Mouse (Mus musculus): ENCODE measurements around the gene Efl1. TPM values are rescaled to one million over a fixed set of nuclear protein-coding genes. Genes with fewer than 3 reads are reported as not detected.
"Not testable (repeated sequence)": the region's sequence is repeated elsewhere in the genome, so short reads cannot be mapped to it uniquely, and the experiment has no call there.

The Efl1 gene
- polyA plus RNA-seq, 1 experiment from 2014 or later, result 20.7 TPM

DNA sequence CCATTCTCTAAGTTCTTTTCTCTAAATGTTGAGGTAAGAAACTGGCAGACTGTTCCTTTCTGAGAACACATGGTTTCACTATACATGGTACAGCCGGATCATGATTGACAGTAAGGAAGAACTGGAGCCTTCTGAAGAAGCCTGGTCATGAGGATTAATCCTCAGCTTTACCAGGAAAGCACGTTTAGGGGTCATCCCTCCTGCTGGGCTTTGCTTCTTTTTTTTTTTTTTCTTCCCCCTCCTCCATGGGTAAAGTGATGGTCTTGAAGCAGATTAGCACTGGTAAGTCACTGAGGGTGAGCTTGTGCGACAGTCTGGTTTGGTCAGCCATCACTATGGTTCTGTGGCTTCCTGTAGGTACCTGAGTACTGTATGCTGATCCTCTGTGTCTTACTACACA is 76.1 kb downstream of the Efl1 start:
- 56% methylated on average over 3 of the region's 3 CpGs for WGBS
- H3K27me3 ChIP-seq (replicated peaks; ENCODE audit: control insufficient read depth, insufficient read depth, low read length), result no peaks in the 10 kb centered on the region
- no peaks in the 10 kb centered on the region for H3K9me3 ChIP-seq (ENCODE audit: control insufficient read depth, low read length)
- no peaks in the 10 kb centered on the region; the same call in 1 of the 2 replicates for H3K4me1 ChIP-seq (ENCODE audit: control insufficient read depth, insufficient read depth, low read depth, low read length)
- no peak for ATAC-seq
- no peak overlapping the region for H3K4me2 ChIP-seq (ENCODE audit: low read length)
- H3K4me3 ChIP-seq (ENCODE audit: low read length), result no peak overlapping the region
- H3K27ac ChIP-seq (ENCODE audit: low read depth, low read length), result no peak overlapping the region
- H3K36me3 ChIP-seq (ENCODE audit: control insufficient read depth, insufficient read depth, low read length), result no peaks in the 10 kb centered on the region
- no peak overlapping the region for H3K9ac ChIP-seq (ENCODE audit: low read depth, low read length)

DNA sequence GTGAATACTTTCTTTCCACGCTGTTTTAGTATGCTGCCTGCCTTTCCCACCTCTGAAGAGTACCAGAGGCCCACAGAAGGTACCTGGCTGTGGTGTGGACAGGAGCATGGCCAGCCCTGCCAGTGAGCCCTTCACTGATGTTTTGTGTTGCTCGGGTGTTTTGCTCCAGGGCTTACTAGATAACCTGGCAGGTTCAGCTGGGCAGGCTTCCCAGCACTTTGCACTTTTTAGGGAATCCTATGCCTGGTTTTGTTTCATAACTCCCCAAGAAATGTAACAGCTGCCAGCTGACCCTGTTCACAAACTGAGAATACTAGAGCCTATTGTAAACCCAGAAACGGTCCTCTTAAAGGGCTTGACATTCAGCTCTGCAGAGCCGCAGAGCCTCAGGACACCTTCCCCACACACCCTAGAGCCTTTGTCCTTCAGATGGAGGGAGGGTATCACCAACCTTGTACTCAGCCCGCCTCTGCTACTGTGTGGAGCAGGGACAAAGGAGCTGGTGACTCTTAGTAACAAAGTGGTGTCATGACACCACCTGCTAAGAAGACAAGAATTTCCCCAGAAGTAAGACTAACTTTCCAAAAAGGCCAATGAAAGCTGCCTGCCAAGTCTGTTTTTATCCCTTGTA is 76.7 kb downstream of the Efl1 start:
- no peaks in the 10 kb centered on the region; the same call in 1 of the 2 replicates for H3K4me1 ChIP-seq (ENCODE audit: control insufficient read depth, insufficient read depth, low read depth, low read length)
- no peaks in the 10 kb centered on the region for H3K9me3 ChIP-seq (ENCODE audit: control insufficient read depth, low read length)
- no peak overlapping the region for H3K9ac ChIP-seq (ENCODE audit: low read depth, low read length)
- no peak overlapping the region for H3K4me2 ChIP-seq (ENCODE audit: low read length)
- no peaks in the 10 kb centered on the region for H3K27me3 ChIP-seq (replicated peaks; ENCODE audit: control insufficient read depth, insufficient read depth, low read length)
- ATAC-seq, result peak; percentile 60; the same call in 1 of the 2 replicates
- no peak overlapping the region for H3K4me3 ChIP-seq (ENCODE audit: low read length)
- H3K27ac ChIP-seq (ENCODE audit: low read depth, low read length), result no peak overlapping the region
- WGBS, result 36% methylated on average over 5 of the region's 5 CpGs
- H3K36me3 ChIP-seq (ENCODE audit: control insufficient read depth, insufficient read depth, low read length), result no peaks in the 10 kb centered on the region

DNA sequence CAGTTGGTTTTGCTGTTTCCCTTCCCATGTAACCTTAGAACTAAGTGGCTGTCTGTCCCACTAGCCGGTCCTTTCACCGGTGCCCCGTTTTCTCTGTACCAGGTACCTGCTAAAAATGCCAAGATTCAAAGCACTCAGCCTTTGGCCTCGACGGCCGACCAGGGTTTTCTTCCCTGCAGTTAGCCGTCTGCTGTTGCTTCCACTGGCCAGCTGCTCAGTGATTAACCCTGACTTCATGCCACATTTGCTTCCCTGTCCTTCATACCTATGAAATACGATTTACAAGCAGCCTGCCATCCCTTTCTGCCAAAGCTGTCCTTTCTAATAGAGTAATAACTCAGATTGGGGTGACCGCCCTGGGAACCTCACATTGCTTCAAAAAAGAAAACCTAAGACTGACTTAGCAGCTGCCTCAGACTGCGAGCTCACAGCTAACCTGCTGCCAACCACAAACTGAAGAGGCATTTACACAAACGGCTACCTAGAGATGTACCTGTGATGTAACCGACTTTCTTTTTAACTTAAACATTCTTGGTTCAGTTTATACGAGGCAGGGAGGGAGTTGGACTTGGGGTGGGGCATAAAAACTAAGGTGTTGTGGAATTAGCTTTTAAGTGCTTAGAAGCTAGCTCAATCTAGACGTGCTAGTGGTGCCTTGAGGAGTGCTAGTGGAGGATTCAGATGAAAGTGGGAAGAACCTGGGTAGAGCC is 77.5 kb downstream of the Efl1 start:
- Histone ChIP-seq H3K27ac (ENCODE audit: low read depth, low read length) (no peak overlapping the region), H3K36me3 (ENCODE audit: control insufficient read depth, insufficient read depth, low read length) (no peaks in the 10 kb centered on the region), H3K4me3 (ENCODE audit: low read length) (no peak overlapping the region), H3K9me3 (ENCODE audit: control insufficient read depth, low read length) (no peaks in the 10 kb centered on the region), H3K4me1 (ENCODE audit: control insufficient read depth, insufficient read depth, low read depth, low read length) (no peaks in the 10 kb centered on the region; the same call in 1 of the 2 replicates), H3K27me3 (replicated peaks; ENCODE audit: control insufficient read depth, insufficient read depth, low read length) (no peaks in the 10 kb centered on the region), H3K4me2 (ENCODE audit: low read length) (no peak overlapping the region), H3K9ac (ENCODE audit: low read depth, low read length) (no peak overlapping the region)
- peak; percentile 45; the same call in 1 of the 2 replicates for ATAC-seq
- WGBS, result 50% methylated on average over 14 of the region's 14 CpGs

DNA sequence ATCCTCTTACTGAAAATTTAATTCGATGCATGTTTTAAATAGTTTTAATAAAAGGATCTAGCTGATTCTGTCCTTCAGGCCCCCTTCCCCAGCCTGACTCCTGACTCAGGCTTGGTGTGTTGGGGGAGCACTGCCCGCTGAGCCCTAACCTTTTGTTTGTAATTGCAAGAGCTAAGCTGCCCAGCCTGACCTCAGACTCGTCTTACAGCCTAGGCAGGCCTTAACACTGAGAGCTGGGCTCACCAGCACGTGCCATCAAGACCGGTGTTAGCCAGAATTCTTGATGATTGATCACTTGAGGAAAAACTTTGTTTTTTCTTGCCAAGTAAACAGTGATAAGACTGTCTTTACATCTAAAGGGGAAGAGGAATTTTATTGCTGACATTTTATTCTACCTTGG is 78.7 kb downstream of the Efl1 start:
- Histone ChIP-seq H3K4me3 (ENCODE audit: low read length) (no peak overlapping the region), H3K27ac (ENCODE audit: low read depth, low read length) (no peak overlapping the region), H3K9ac (ENCODE audit: low read depth, low read length) (no peak overlapping the region), H3K4me2 (ENCODE audit: low read length) (no peak overlapping the region), H3K27me3 (replicated peaks; ENCODE audit: control insufficient read depth, insufficient read depth, low read length) (no peaks in the 10 kb centered on the region), H3K36me3 (ENCODE audit: control insufficient read depth, insufficient read depth, low read length) (no peaks in the 10 kb centered on the region), H3K9me3 (ENCODE audit: control insufficient read depth, low read length) (no peaks in the 10 kb centered on the region), H3K4me1 (ENCODE audit: control insufficient read depth, insufficient read depth, low read depth, low read length) (no peaks in the 10 kb centered on the region; the same call in 1 of the 2 replicates)
- ATAC-seq, result no peak
- 48% methylated on average over 5 of the region's 5 CpGs for WGBS

DNA sequence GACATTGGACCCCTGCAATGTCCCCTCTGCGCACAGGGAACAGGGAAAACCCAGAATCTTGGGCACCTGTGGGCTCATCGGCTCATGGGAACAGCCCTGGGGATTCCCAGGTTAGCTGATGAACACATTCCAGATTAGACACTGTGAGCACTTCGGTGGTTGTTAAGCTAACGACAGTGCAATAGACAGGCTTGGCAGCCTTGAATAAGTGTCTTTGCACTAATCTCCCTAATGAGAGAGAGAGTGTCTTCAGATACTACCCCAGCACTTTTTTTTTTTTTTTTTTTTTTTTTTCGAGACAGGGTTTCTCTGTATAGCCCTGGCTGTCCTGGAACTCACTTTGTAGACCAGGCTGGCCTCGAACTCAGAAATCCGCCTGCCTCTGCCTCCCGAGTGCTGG is 80.6 kb downstream of the Efl1 start:
- ATAC-seq; H3K27ac ChIP-seq (ENCODE audit: low read depth, low read length); H3K36me3 ChIP-seq (ENCODE audit: control insufficient read depth, insufficient read depth, low read length); H3K27me3 ChIP-seq (replicated peaks; ENCODE audit: control insufficient read depth, insufficient read depth, low read length); H3K4me1 ChIP-seq (ENCODE audit: control insufficient read depth, insufficient read depth, low read depth, low read length); H3K9me3 ChIP-seq (ENCODE audit: control insufficient read depth, low read length); H3K9ac ChIP-seq (ENCODE audit: low read depth, low read length); H3K4me2 ChIP-seq (ENCODE audit: low read length); H3K4me3 ChIP-seq (ENCODE audit: low read length): not testable (repeated sequence)
- 83% methylated on average over 7 of the region's 8 CpGs for WGBS

DNA sequence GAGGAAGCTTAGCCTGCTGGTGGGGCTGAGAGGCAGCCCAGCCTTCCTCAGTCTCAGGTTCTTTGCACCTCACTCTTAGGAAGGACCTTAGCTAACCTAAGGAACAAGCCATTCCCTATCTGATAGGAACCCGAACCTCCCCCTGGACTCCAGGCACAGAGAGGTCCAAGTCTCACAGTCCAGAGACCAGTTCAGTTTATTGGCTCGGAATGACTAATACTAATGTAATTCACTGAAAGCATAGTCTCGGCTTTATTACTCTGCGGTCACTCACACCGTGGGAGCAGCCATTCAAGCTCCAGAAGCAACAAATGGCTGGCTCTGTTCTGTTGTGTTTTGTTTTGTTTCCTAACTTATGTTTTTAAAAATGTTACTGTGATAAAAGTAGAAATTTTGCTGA is 84.7 kb downstream of the Efl1 start:
- Histone ChIP-seq H3K36me3 (ENCODE audit: control insufficient read depth, insufficient read depth, low read length) (no peaks in the 10 kb centered on the region), H3K9ac (ENCODE audit: low read depth, low read length) (no peak overlapping the region), H3K4me1 (ENCODE audit: control insufficient read depth, insufficient read depth, low read depth, low read length) (no peaks in the 10 kb centered on the region), H3K9me3 (ENCODE audit: control insufficient read depth, low read length) (no peaks in the 10 kb centered on the region), H3K4me2 (ENCODE audit: low read length) (no peak overlapping the region), H3K27ac (ENCODE audit: low read depth, low read length) (no peak overlapping the region), H3K27me3 (replicated peaks; ENCODE audit: control insufficient read depth, insufficient read depth, low read length) (no peaks in the 10 kb centered on the region), H3K4me3 (ENCODE audit: low read length) (no peak overlapping the region)
- 80% methylated on average over 5 of the region's 5 CpGs for WGBS
- no peak for ATAC-seq

DNA sequence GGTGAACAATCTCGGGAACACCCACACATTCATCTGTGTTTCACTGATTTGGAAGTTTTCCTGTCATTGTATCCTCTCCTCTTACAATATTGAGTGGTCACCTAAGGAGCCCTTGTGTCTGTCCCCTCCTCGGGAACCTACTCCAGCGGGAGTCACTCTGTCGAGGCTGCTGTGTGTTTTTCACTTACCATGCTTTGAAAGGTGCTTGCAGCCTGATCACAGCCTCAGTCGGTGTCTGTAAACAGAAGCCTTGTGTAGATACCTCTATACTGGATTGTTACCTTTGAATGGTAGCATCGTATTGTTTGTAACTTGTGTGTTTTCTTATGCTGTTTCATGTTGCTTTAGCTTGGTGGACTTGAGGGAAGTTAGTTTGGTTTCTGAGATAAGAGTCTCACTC is 85.6 kb downstream of the Efl1 start:
- ATAC-seq, result no peak
- 84% methylated on average over 6 of the region's 6 CpGs for WGBS
- no peaks in the 10 kb centered on the region for H3K4me1 ChIP-seq (ENCODE audit: control insufficient read depth, insufficient read depth, low read depth, low read length)
- H3K9me3 ChIP-seq (ENCODE audit: control insufficient read depth, low read length), result no peaks in the 10 kb centered on the region
- no peak overlapping the region for H3K27ac ChIP-seq (ENCODE audit: low read depth, low read length)
- H3K36me3 ChIP-seq (ENCODE audit: control insufficient read depth, insufficient read depth, low read length), result no peaks in the 10 kb centered on the region
- no peak overlapping the region for H3K4me2 ChIP-seq (ENCODE audit: low read length)
- no peak overlapping the region for H3K9ac ChIP-seq (ENCODE audit: low read depth, low read length)
- H3K27me3 ChIP-seq (replicated peaks; ENCODE audit: control insufficient read depth, insufficient read depth, low read length), result no peaks in the 10 kb centered on the region
- no peak overlapping the region for H3K4me3 ChIP-seq (ENCODE audit: low read length)

DNA sequence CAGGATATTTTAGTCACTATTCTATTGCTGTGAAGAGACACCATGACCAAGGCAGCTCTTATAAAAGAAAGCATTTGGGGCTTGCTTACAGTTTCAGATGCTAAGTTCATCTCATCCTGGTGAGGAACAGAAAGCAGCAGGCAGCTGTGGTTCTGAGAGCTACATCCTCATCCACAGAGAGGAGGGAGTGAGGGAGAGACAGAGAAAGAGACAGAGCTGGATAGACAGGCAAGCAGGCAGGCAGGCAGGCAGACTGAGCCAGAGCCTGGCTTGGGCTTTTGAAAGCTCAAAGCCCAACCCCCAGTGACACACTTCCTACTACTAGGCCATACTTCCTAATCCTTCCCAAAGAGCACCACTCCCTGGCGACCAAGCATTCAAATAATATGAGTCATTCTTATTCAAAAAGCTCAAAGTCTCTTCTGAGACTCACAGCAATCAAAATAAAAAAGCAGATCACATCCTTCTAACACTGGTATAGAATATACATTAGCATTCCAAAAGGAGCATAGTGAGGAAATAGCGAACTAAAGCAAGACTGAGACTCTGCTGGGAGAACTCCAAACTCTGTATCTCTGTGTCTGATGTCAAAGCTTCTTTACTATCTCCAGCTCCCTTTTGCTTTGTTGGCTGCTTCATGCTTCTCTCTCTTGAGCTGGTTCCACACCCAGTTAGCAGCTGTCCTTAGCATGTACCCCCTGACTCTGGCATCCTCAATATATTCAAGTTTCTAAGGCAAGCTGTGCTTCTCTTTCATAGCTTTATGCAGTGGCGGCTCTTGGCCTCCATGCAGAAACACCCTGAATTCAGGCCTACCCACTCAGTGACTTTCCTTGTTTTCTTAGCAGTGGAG is 86.6 kb downstream of the Efl1 start:
- Histone ChIP-seq H3K9ac (ENCODE audit: low read depth, low read length) (no peak overlapping the region), H3K9me3 (ENCODE audit: control insufficient read depth, low read length) (no peaks in the 10 kb centered on the region), H3K4me1 (ENCODE audit: control insufficient read depth, insufficient read depth, low read depth, low read length) (no peaks in the 10 kb centered on the region), H3K27ac (ENCODE audit: low read depth, low read length) (no peak overlapping the region), H3K36me3 (ENCODE audit: control insufficient read depth, insufficient read depth, low read length) (no peaks in the 10 kb centered on the region), H3K4me3 (ENCODE audit: low read length) (no peak overlapping the region), H3K4me2 (ENCODE audit: low read length) (no peak overlapping the region), H3K27me3 (replicated peaks; ENCODE audit: control insufficient read depth, insufficient read depth, low read length) (no peaks in the 10 kb centered on the region)
- 81% methylated on average over 3 of the region's 3 CpGs for WGBS
- ATAC-seq, result no peak
